Mouse (Mus musculus): ENCODE results near the gene Mmp2. TPM values are rescaled to one million over a fixed set of nuclear protein-coding genes. Genes with fewer than 3 reads are reported as not detected.

Gene Mmp2
- polyA plus RNA-seq, 1 experiment, result 359 TPM

DNA sequence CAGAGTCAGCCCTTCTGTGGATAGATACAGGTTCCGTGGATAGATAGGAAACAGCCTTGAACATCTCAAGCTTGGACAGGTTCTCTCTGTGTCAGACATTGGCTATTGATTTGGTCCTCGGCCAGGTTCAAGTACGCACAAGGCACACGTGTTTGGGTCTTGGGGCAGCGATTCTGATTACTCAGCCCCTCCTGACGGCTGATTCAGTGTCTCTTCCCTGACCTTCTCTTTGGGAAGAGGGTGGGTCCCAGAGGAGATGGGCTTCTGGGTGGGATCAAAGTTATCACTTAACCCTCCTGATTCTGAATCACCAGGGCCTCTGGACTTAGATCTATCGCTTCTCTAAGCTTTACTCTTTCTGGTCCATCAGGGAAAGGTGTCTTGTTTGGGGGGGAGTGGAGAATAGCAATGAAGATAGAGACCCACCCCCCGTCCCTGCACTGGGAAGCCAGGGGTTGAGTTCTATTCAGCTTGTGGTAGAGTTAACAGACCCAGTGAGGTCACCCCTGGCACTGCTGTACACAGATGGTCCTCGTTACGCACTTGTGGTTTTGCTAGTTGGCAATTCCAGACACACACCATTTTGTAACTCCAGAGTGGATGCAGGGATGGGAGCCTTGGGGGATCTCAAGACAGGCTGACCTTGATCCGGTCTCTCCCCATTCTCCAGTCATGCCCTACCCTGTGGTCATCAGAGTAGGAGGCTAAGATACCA, 7.9 kb downstream of the Mmp2 start:
- no peak overlapping the region for H3K27ac ChIP-seq (ENCODE audit: insufficient read depth, low read length)
- no peak overlapping the region for H3K4me3 ChIP-seq (ENCODE audit: insufficient read depth, low read length)
- H3K4me1 ChIP-seq (ENCODE audit: control insufficient read depth, insufficient read depth, low read length), result no peaks in the 10 kb centered on the region
- TF ChIP-seq POLR2A (IDR thresholded peaks at IDR 0.05; ENCODE audit: low read depth, low read length) (no peak), CTCF (IDR thresholded peaks at IDR 0.05; ENCODE audit: borderline replicate concordance, insufficient read depth, low read length) (no peak)

DNA sequence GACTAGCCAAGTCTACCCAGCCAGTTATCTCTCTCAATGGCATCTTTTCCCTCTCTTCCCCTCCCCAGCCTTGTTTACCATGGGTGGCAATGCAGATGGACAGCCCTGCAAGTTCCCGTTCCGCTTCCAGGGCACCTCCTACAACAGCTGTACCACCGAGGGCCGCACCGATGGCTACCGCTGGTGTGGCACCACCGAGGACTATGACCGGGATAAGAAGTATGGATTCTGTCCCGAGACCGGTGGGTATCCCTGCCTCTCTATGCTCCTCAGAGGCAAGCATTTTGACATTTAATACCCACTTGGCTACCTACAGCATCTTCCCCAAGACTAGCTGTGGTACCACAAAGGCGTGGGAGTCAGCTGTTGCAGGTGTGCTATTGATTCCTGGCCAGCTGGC, 8.8 kb downstream of the Mmp2 start:
- Histone ChIP-seq H3K4me3 (ENCODE audit: insufficient read depth, low read length) (no peak overlapping the region), H3K4me1 (ENCODE audit: control insufficient read depth, insufficient read depth, low read length) (no peaks in the 10 kb centered on the region), H3K27ac (ENCODE audit: insufficient read depth, low read length) (no peak overlapping the region)
- no peak for TF ChIP-seq CTCF (IDR thresholded peaks at IDR 0.05; ENCODE audit: borderline replicate concordance, insufficient read depth, low read length)
- no peak for TF ChIP-seq POLR2A (IDR thresholded peaks at IDR 0.05; ENCODE audit: low read depth, low read length)

GRCm38 (mm10) chr8:92838616-92839015, 11.5 kb downstream of the Mmp2 start:
- no peak overlapping the region for H3K27ac ChIP-seq (ENCODE audit: insufficient read depth, low read length)
- TF ChIP-seq CTCF (IDR thresholded peaks at IDR 0.05; ENCODE audit: borderline replicate concordance, insufficient read depth, low read length) (no peak), POLR2A (IDR thresholded peaks at IDR 0.05; ENCODE audit: low read depth, low read length) (no peak)
- H3K4me1 ChIP-seq (ENCODE audit: control insufficient read depth, insufficient read depth, low read length), result no peaks in the 10 kb centered on the region
- H3K4me3 ChIP-seq (ENCODE audit: insufficient read depth, low read length), result no peak overlapping the region

DNA sequence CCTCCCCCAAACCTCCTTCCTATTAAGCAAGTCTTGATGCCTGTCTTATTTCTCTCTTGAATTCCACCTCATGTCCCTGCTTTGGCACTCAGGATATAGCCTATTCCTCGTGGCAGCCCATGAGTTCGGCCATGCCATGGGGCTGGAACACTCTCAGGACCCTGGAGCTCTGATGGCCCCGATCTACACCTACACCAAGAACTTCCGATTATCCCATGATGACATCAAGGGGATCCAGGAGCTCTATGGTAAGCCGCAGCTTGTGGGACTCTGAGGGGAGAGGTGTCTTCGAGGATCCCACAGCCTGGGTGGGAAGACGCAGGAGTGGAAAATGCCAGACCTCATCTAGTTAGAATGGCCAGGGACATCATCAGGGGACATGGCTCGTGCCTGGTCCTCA, 12.1 kb downstream of the Mmp2 start:
- Histone ChIP-seq H3K27ac (ENCODE audit: insufficient read depth, low read length) (no peak overlapping the region), H3K4me3 (ENCODE audit: insufficient read depth, low read length) (no peak overlapping the region)
- TF ChIP-seq CTCF (IDR thresholded peaks at IDR 0.05; ENCODE audit: borderline replicate concordance, insufficient read depth, low read length) (no peak), POLR2A (IDR thresholded peaks at IDR 0.05; ENCODE audit: low read depth, low read length) (no peak)

GRCm38 (mm10) chr8:92839876-92840275, 12.8 kb downstream of the Mmp2 start:
- Histone ChIP-seq H3K4me3 (ENCODE audit: insufficient read depth, low read length) (no peak overlapping the region), H3K4me1 (ENCODE audit: control insufficient read depth, insufficient read depth, low read length) (no peaks in the 10 kb centered on the region), H3K27ac (ENCODE audit: insufficient read depth, low read length) (no peak overlapping the region)
- no peak for TF ChIP-seq CTCF (IDR thresholded peaks at IDR 0.05; ENCODE audit: borderline replicate concordance, insufficient read depth, low read length)
- no peak for TF ChIP-seq POLR2A (IDR thresholded peaks at IDR 0.05; ENCODE audit: low read depth, low read length)

More for the DNA sequence above, 12.1 kb downstream of the Mmp2 start:
- no peaks in the 10 kb centered on the region for H3K4me1 ChIP-seq (ENCODE audit: control insufficient read depth, insufficient read depth, low read length)

DNA sequence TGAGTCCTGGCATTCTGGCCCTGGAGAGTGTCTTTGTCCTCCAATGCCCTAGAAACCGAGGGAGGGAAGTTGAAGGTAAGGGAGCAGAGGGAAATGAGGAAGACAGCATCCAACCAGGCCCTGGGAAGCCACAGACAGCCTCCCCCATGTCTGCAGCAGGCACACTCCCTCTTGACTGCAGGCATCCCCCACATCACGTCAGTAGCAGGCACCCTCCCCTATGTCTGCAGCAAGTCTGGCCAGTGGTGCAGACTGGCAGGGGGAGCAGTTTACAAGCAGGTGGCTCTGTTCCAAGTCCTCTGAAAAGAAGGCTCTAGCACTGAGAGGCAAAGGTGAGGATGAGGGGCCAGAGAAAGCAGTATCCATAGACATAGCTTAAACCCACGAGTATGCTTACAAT, 19.6 kb downstream of the Mmp2 start:
- Histone ChIP-seq H3K4me3 (ENCODE audit: insufficient read depth, low read length) (no peak overlapping the region), H3K27ac (ENCODE audit: insufficient read depth, low read length) (peak overlapping the region; percentile 86), H3K4me1 (ENCODE audit: control insufficient read depth, insufficient read depth, low read length) (peaks cover 25% of the 10 kb centered on the region)
- no peak for TF ChIP-seq POLR2A (IDR thresholded peaks at IDR 0.05; ENCODE audit: low read depth, low read length)
- no peak for TF ChIP-seq CTCF (IDR thresholded peaks at IDR 0.05; ENCODE audit: borderline replicate concordance, insufficient read depth, low read length)

- TF ChIP-seq POLR2A (IDR thresholded peaks at IDR 0.05; ENCODE audit: low read depth, low read length) (no peak), CTCF (IDR thresholded peaks at IDR 0.05; ENCODE audit: borderline replicate concordance, insufficient read depth, low read length) (no peak)
- Histone ChIP-seq H3K4me3 (ENCODE audit: insufficient read depth, low read length) (no peak overlapping the region), H3K27ac (ENCODE audit: insufficient read depth, low read length) (peak overlapping the region; percentile 86), H3K4me1 (ENCODE audit: control insufficient read depth, insufficient read depth, low read length) (peaks cover 25% of the 10 kb centered on the region)
Observed at GRCm38 (mm10) chr8:92847299-92847698, 20.2 kb downstream of the Mmp2 start.

DNA sequence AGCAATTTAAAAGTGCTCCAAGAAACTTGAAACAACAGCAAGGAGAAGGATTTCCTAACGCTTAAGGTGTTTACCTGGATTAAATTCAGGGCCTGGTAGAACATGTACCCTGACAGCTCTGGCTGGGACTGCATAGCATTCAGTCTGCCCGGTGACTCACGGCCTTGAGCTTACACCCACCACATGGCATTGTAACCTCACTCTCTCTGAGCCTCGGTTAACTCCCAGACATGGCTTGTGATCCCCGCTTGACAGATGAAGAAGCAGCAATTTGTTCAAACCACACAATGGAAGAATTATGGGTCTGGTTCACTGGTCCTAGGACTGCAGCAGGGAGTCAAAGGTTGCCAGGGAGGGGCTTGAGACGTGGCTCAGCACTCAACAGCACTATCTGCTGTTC, 22.2 kb downstream of the Mmp2 start:
- Histone ChIP-seq H3K4me1 (ENCODE audit: control insufficient read depth, insufficient read depth, low read length) (peaks cover 25% of the 10 kb centered on the region), H3K4me3 (ENCODE audit: insufficient read depth, low read length) (no peak overlapping the region), H3K27ac (ENCODE audit: insufficient read depth, low read length) (peak overlapping the region; percentile 83)
- no peak for TF ChIP-seq CTCF (IDR thresholded peaks at IDR 0.05; ENCODE audit: borderline replicate concordance, insufficient read depth, low read length)

DNA sequence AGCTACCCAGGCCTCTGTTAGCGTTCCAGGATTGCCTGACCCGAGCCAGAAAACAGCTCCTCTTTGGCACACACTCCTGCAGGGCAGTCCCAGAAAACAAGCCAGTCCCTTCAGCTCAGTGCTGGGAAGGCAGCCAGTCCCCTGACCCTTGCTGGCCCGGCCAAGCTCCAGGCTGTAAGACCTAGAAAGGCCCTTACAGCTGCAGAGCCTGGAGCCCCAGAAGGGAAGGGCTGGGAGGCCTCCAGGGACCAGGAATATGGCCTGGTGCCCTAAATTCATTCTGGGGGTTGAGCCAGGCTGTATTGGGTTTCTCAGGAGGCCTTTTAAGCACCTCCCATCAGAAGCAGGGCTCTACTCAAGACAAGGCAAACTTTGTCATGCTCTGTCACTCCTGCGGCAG, 23.1 kb downstream of the Mmp2 start:
- peaks cover 25% of the 10 kb centered on the region for H3K4me1 ChIP-seq (ENCODE audit: control insufficient read depth, insufficient read depth, low read length)
- TF ChIP-seq CTCF (IDR thresholded peaks at IDR 0.05; ENCODE audit: borderline replicate concordance, insufficient read depth, low read length) (no peak), POLR2A (IDR thresholded peaks at IDR 0.05; ENCODE audit: low read depth, low read length) (no peak)
- no peak overlapping the region for H3K4me3 ChIP-seq (ENCODE audit: insufficient read depth, low read length)
- H3K27ac ChIP-seq (ENCODE audit: insufficient read depth, low read length), result peak overlapping the region; percentile 69

- TF ChIP-seq CTCF (IDR thresholded peaks at IDR 0.05; ENCODE audit: borderline replicate concordance, insufficient read depth, low read length) (no peak), POLR2A (IDR thresholded peaks at IDR 0.05; ENCODE audit: low read depth, low read length) (no peak)
- Histone ChIP-seq H3K27ac (ENCODE audit: insufficient read depth, low read length) (no peak overlapping the region), H3K4me3 (ENCODE audit: insufficient read depth, low read length) (no peak overlapping the region), H3K4me1 (ENCODE audit: control insufficient read depth, insufficient read depth, low read length) (peaks cover 20% of the 10 kb centered on the region)
Observed at GRCm38 (mm10) chr8:92851381-92851780, 24.3 kb downstream of the Mmp2 start.
